Mouse (Mus musculus) testis, postnatal 14 days (tissue): ENCODE measurements around the gene Ppp4c.

Source experiments
- DNase-seq: peaks from one replicate; pipeline ENCODE4 v3.0.0; 2021; ENCODE audit warnings: low spot score

Gene Ppp4c

GRCm38 (mm10) chr7:126791851-126792720 lies at the start of gene Ppp4c:
Gene Ppp4c (minus strand): TSS chr7:126792496.
- DNase-seq: peak; percentile 96

GRCm38 (mm10) chr7:126833294-126833693 lies 41.0 kb upstream of the Ppp4c start:
- no peak for DNase-seq

- peak; percentile 63 for DNase-seq
These were observed 39.8 kb upstream of the Ppp4c start for GRCm38 (mm10) chr7:126832036-126832598.

GRCm38 (mm10) chr7:126831539-126831938 lies 39.2 kb upstream of the Ppp4c start, which contains the start of gene 4930451I11Rik:
Gene 4930451I11Rik (minus strand): TSS chr7:126831639.
- no peak for DNase-seq

DNA sequence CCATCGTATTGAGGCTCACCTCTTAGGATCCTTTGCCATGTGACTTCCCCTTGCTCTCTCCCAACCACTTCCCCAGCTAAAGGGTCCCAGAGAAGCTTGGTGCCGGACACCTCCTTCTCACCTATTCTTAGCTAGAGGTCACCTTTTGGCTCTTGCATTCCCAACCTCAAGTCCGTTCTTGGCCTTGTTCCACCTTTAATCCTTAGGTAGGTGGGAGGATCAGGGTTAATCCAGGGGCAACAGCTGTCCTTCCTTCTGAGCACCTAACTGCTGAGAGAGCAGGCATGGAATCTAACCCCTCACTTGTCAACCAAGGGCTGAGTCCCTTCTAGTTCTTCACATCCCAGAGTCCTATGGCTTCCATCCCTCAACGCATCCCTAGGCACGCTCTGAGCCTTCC lies 33.7 kb upstream of the Ppp4c start:
- no peak for DNase-seq

DNA sequence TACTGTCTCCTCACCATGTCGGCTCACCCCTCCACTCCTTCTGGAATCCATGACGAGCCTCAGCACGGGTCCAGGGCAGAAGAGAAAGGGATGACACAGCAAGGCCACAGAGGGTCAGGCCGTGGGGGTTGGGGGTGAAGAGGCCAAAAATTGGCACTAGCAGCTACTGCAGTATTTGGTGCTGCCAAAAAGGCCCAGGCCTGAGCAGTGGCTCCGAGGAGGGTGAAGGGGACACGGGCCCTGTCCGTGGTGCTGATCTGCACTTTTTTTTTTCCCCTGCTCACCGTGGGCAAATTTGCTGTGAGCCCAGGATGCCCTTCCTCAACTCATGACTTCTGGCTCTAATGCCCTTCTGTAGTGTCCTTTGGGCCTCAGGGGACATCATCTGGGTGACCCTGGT lies 33.1 kb upstream of the Ppp4c start:
- no peak for DNase-seq

GRCm38 (mm10) chr7:126823940-126824339 lies 31.6 kb upstream of the Ppp4c start:
- no peak for DNase-seq

GRCm38 (mm10) chr7:126823202-126823711 lies 31.0 kb upstream of the Ppp4c start:
- DNase-seq: no peak

DNA sequence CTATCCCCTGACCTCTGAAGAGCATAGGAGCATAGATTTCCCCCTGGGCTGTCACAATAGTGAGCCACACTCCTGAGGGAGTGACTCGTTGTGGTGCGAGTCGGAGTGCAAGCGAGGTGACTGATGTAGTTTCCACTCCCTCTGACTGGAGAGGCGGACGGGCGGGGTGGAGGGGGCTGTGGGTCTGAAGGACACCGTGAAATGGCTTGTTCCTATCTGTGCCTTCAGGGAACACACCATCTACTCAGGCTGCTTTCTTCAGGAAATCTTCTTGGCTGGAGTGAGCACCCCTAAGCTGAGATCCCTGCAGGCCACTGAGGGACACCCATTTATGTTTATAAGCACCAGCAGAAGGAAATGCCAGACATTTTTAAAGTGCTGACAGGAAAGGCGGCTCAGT lies 30.4 kb upstream of the Ppp4c start:
- DNase-seq: no peak

DNA sequence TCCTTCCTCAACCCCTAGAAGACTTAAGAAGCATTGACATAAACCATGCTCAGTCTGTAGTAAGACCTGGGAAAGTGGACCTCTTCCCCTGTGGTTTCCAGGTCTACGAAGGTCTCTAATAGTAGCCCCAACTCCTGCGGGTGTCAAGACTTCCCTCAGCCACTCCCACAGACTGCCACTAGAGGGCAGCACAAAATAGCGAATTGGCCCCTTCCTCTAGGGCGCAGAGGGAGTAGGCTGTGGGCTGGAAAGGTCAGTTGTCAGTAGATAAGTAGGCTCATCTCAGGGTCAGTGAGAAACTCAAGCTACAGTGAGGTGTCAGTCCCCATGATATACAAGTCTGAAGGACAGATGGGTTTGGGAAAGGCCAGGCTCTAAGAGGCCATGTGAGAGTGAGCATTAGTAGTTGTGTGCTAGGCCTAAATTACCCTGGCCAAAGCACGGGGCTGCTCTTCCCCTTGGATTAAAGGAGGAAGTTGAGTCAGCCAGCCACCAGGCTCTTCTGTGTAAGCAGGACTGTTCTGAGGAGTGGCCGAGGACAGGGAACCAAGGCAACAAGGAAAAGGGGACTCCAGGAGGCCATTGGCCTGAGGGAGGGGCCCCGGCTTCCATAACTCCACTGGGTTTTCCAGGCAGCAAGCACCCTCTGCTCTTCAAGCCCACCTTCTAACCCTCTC lies 29.7 kb upstream of the Ppp4c start:
- DNase-seq: peak; percentile 66

GRCm38 (mm10) chr7:126818818-126819217 lies 26.5 kb upstream of the Ppp4c start:
- no peak for DNase-seq

DNA sequence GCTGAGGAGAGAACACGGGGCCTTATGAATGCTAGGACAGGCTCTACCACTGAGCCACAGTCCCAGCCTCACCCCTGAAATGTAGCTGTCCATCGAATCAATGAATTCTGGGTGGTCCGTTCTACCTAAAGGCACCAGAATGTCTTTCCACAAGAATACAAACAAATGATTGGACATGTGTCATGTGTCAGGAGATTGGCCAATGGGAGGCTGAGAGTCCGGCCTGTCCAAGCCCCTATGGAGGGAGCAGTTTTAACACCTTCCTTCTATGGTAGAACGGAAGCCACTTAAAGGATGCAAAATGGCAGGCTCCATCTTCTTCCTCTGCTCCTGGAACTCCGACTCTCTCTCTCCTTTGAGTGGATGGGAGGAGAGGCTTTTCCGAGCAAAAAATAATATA lies 25.3 kb upstream of the Ppp4c start:
- DNase-seq: no peak

- no peak for DNase-seq
These were observed 24.2 kb upstream of the Ppp4c start for GRCm38 (mm10) chr7:126816494-126816893.

- DNase-seq: no peak
These were observed 23.5 kb upstream of the Ppp4c start for GRCm38 (mm10) chr7:126815726-126816222.

DNA sequence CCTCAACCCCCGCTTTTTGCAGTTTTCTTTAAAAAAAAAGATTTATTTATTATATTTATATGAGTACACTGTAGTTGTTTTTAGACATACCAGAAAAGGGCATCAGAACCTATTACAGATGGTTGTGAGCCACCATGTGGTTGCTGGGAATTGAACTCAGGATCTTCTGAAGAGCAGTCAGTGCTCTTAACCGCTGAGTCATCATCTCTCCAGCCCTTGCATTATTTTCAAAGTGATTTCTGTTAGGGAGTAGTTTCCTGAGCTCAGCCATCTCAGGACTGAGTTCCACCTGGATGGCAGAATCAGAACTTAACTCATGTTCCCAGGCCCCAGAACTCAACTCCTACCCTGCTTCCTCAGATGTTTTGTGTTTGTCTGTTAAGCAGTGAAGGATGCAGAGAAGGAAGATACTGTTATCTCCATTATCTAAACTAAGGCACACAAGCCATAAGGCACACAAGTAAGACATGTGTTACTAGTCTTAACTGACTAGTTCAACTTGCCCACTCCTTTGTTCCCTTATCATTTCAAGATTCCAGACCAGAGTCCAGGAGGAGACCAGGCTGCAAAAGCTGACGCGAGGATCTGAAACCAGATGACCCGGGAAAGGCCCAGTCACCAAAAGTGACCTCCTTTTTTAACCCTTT lies 17.6 kb upstream of the Ppp4c start:
- no peak for DNase-seq

GRCm38 (mm10) chr7:126808703-126809455 lies 16.6 kb upstream of the Ppp4c start:
- DNase-seq: peak; percentile 82

- no peak for DNase-seq
These were observed 15.1 kb upstream of the Ppp4c start for GRCm38 (mm10) chr7:126807405-126807804.

- no peak for DNase-seq
These were observed 14.7 kb upstream of the Ppp4c start for GRCm38 (mm10) chr7:126806956-126807355.

GRCm38 (mm10) chr7:126803751-126804150 lies 11.5 kb upstream of the Ppp4c start:
- DNase-seq: no peak

GRCm38 (mm10) chr7:126803181-126803580 lies 10.9 kb upstream of the Ppp4c start:
- no peak for DNase-seq
